Mouse (Mus musculus) stomach, postnatal 0 days (tissue): ENCODE data around the gene Fignl2. TPM values are rescaled to one million over a fixed set of nuclear protein-coding genes. Genes with fewer than 3 reads are reported as not detected.

Source experiments
- ATAC-seq: fragments of 200-750 bp; cut with Nextera tagmentation; 2 replicates; pipeline ENCODE4 v1.8.0; 2017; ENCODE audit not compliant: low FRiP score, low TSS enrichment
- DNase-seq: peaks from one replicate; pipeline ENCODE4 v3.0.0-alpha.2; 2016; ENCODE audit warnings: low spot score
- H3K27ac ChIP-seq: fragments of 300-500 bp; sonication (generic); replicated peaks from 2 replicates; pipeline ENCODE4 v1.5.1; 2014; ENCODE audit warnings: mild to moderate bottlenecking, control low read depth
- H3K27me3 ChIP-seq: fragments of 300-500 bp; sonication (generic); 2 replicates; pipeline ENCODE4 v1.6.1; 2014; ENCODE audit warnings: low read length; ENCODE audit not compliant: control insufficient read depth, insufficient read depth
- H3K36me3 ChIP-seq: fragments of 300-500 bp; sonication (generic); 2 replicates; pipeline ENCODE4 v1.6.1; 2014; ENCODE audit warnings: low read length, mixed read lengths; ENCODE audit not compliant: control insufficient read depth, insufficient read depth
- H3K4me1 ChIP-seq: fragments of 300-500 bp; sonication (generic); replicated peaks from 2 replicates; pipeline ENCODE4 v1.6.1; 2014; ENCODE audit warnings: antibody characterized with exemption; ENCODE audit not compliant: control insufficient read depth, insufficient read depth
- H3K4me2 ChIP-seq: fragments of 300-500 bp; sonication (generic); replicated peaks from 2 replicates; pipeline ENCODE4 v1.6.1; 2014; ENCODE audit warnings: low read depth, mild to moderate bottlenecking, control low read depth, moderate library complexity
- H3K4me3 ChIP-seq: fragments of 300-500 bp; sonication (generic); 2 replicates; pipeline ENCODE4 v1.5.1; 2014; ENCODE audit warnings: low read depth, low read length, control low read depth
- H3K9ac ChIP-seq: fragments of 300-500 bp; sonication (generic); 2 replicates; pipeline ENCODE4 v1.6.1; 2014; ENCODE audit warnings: mild to moderate bottlenecking, low read length, control low read depth, mixed read lengths
- H3K9me3 ChIP-seq: fragments of 300-500 bp; sonication (generic); 2 replicates; pipeline ENCODE4 v1.6.1; 2016; ENCODE audit warnings: low read length; ENCODE audit not compliant: control insufficient read depth
- CTCF ChIP-seq: IDR thresholded peaks from 2 replicates; pipeline ENCODE4 v1.5.1; 2016; ENCODE audit warnings: antibody characterized with exemption, low read depth, mild to moderate bottlenecking, moderate library complexity
- EP300 ChIP-seq: optimal IDR thresholded peaks from 2 replicates; pipeline ENCODE3; 2016; ENCODE audit warnings: antibody characterized with exemption
- WGBS: fragments of 180-500 bp; shearing (Covaris S2); extraction: QIAGEN DNeasy Blood & Tissue Kit; methylation state at CpG from one replicate; pipeline ENCODE4 v1.1.7; 2014; 5-methylcytosine and 5-hydroxymethylcytosine counted together
- polyA plus RNA-seq: library from polyadenylated mRNA; unstranded; fragments of >200 nt; fragmentation: Nextera tagmentation; extraction: Ambion mirVana; gene quantifications from 2 replicates; pipeline ENCODE4 v1.2.1, GENCODE M21; 2015

Gene Fignl2
- polyA plus RNA-seq, 1 experiment from 2014 or later = 0.19 TPM

DNA sequence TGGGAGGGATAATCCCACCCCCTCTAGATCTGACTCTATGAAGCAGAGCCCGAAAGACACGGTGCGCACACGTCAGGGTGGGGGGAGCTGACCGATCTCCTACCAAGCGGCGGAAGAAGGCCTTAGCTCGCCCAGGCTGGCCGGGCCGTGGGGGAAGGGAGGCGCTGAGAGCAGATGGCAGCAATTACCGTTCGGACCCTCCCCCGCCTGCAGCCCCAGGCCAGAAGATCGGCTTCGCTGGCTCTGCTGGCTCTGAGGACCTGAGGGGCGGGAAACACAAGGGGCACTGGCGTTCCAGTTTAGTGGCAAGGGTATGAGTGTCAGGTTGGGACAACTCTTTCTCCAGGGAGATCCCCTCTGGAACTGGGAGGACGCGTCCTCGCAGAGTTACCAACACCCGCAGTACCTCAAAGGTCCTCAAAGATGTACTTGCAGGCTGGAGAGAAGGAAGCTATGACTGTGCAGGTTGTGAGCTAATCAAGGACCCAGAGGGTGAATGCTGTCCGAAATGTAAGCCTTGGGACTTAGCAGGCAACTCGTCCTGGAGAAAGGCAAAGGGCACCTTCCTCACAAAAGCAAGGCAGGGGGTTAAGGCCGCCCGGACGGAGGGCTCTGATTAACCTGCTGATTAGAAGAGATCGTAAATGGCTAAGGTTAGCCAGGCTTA is 19.8 kb upstream of the Fignl2 start:
- ATAC-seq (no peak; the same call in 1 of the 2 replicates), DNase-seq (peak; percentile 38)
- no peaks in the 10 kb centered on the region for H3K36me3 ChIP-seq
- peak overlapping the region; percentile 37; the same call in 1 of the 2 replicates for H3K4me2 ChIP-seq
- WGBS = 21% methylated on average over 28 of the region's 28 CpGs
- no peaks in the 10 kb centered on the region for H3K27me3 ChIP-seq
- H3K4me1 ChIP-seq = 0 out of 2 replicates have a peak, but pooled peaks cover 2% of the 10 kb centered on the region
- H3K9ac ChIP-seq = peak overlapping the region; percentile 23; the same call in 1 of the 2 replicates
- no peak overlapping the region for H3K4me3 ChIP-seq
- no peak overlapping the region for H3K27ac ChIP-seq
- TF ChIP-seq EP300 (no peak), CTCF (no peak)
- no peaks in the 10 kb centered on the region for H3K9me3 ChIP-seq

DNA sequence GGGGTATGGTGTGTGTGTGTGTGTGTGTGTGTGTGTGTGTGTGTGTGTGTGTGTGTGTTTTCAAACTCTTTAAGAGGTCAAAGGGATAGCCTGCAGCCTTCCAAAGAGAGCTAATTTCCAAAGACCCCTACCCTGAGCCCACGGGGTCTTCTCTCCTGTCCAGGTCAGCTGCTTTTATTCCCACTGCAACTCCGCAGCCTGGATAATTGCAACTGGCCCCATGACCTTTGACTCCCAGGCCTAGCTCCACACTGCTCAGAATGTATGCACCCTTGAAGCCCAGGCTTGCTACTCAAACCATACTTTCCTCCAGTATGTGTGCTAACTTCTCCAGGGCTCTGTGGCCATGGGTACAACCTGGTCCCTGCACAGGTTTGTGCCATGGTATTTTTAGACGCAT is 17.0 kb upstream of the Fignl2 start:
- no peaks in the 10 kb centered on the region for H3K27me3 ChIP-seq
- TF ChIP-seq CTCF = no peak
- no peak for TF ChIP-seq EP300
- DNase-seq (no peak), ATAC-seq (no peak)
- H3K9ac ChIP-seq = no peak overlapping the region
- no peaks in the 10 kb centered on the region for H3K9me3 ChIP-seq
- H3K4me1 ChIP-seq = 0 out of 2 replicates have a peak, but pooled peaks cover 4% of the 10 kb centered on the region
- H3K27ac ChIP-seq = no peak overlapping the region
- H3K36me3 ChIP-seq = no peaks in the 10 kb centered on the region
- H3K4me2 ChIP-seq = no peak overlapping the region
- H3K4me3 ChIP-seq = no peak overlapping the region
- WGBS = 68% methylated on average over 3 of the region's 3 CpGs

DNA sequence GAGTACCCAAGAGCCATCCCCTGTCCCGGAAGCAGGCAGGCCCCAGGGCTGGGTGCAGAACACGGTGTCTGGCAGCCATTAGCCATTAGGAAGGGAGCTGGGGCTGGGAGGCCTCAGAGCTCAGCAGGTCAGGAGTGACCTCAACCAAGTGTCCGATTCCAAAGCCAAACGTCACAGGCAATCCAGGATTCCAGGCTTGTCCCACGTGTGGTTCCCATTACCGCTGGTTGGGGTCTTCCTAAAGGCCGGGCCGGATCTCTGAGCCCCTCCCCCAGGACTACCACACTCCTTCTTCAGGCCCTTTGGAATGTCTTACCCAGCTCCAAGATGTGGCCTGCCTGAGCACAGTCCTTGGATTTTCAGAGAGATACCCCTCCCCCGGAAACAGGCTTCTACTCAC is 16.6 kb upstream of the Fignl2 start:
- ATAC-seq (no peak), DNase-seq (no peak)
- Histone ChIP-seq H3K4me1 (0 out of 2 replicates have a peak, but pooled peaks cover 4% of the 10 kb centered on the region), H3K9ac (no peak overlapping the region), H3K9me3 (no peaks in the 10 kb centered on the region), H3K27ac (no peak overlapping the region), H3K36me3 (no peaks in the 10 kb centered on the region), H3K4me2 (no peak overlapping the region), H3K4me3 (no peak overlapping the region), H3K27me3 (no peaks in the 10 kb centered on the region)
- WGBS = 67% methylated on average over 9 of the region's 9 CpGs
- TF ChIP-seq CTCF (no peak), EP300 (no peak)

DNA sequence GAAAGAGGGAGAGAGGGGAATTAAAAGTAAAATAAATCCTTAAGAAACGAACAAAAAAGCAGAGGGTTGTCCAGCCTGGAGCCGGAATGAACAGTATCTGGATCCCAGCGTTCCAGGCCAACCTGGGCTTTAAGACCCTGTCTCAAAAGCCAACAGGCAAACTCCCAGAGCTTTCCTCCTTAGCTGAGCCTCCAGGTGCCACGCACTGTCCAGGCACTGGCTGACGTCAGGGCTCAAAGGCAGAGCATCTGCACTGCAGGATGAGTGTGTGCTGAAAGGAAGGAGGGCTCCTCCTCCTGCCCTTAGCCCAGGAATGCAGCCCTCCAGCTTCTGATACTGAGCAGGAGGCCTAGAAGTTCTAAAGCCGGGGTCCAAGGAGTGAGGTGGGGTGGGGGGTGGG is 15.6 kb upstream of the Fignl2 start:
- 0 out of 2 replicates have a peak, but pooled peaks cover 4% of the 10 kb centered on the region for H3K4me1 ChIP-seq
- H3K4me3 ChIP-seq = no peak overlapping the region
- no peak overlapping the region for H3K4me2 ChIP-seq
- TF ChIP-seq CTCF (no peak), EP300 (no peak)
- DNase-seq (no peak), ATAC-seq (no peak)
- H3K9me3 ChIP-seq = no peaks in the 10 kb centered on the region
- no peaks in the 10 kb centered on the region for H3K27me3 ChIP-seq
- no peaks in the 10 kb centered on the region for H3K36me3 ChIP-seq
- 57% methylated on average over 6 of the region's 6 CpGs for whole genome bisulfite sequencing
- H3K27ac ChIP-seq = no peak overlapping the region
- no peak overlapping the region for H3K9ac ChIP-seq

DNA sequence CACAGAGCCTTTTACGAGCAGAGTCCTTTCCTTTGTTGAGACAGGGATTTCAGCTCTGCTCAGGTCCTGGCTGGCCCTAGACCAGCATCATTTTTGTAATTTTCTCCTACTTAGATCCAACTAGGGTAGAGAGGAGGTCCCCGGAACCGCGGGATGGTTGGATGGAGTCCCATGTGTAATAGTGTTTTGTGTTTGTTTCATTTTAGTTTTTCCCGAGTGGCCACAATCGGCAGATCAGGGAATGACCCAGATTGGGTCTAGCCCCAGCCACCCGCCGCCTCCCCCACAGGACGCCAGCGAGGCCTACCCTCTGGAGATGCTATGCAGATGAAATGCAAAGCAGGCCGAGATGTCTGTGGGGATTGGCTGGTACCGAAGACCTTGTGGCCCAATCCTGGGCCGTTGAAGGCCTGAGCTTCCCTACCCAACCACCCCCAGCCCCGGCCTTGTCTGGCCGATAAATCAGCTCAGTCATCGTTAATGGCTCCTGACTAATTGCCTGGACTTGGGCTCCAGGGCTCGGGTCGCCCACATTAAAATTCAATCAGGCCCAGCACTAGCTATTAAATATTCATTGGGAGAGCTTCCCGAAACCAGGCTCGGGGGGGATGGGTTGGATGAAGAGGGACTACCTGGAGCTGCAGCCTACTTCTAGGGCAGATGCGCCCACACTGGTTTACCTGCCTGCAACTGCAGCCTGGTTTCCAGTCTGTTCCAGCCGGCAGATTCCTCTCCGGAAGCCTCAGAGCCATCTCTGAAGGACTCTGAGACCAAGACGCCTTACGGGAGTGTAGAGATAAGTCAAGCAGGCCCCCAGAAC is 14.7 kb upstream of the Fignl2 start:
- no peak overlapping the region for H3K4me2 ChIP-seq
- H3K9me3 ChIP-seq = no peaks in the 10 kb centered on the region
- 0 out of 2 replicates have a peak, but pooled peaks have one; percentile 27 for ATAC-seq
- H3K27me3 ChIP-seq = no peaks in the 10 kb centered on the region
- H3K27ac ChIP-seq = no peak overlapping the region
- no peak overlapping the region for H3K4me3 ChIP-seq
- no peak overlapping the region for H3K9ac ChIP-seq
- no peaks in the 10 kb centered on the region for H3K36me3 ChIP-seq
- 49% methylated on average over 25 of the region's 25 CpGs for WGBS
- DNase-seq = no peak
- H3K4me1 ChIP-seq = 0 out of 2 replicates have a peak, but pooled peaks cover 4% of the 10 kb centered on the region
- TF ChIP-seq CTCF = no peak
- no peak for TF ChIP-seq EP300
